Mouse (Mus musculus): Measurements from ENCODE around the gene Ring1. TPM values are rescaled to one million over a fixed set of nuclear protein-coding genes. Genes with fewer than 3 reads are reported as not detected.

The Ring1 gene
- polyA plus RNA-seq, 1 experiment from 2014 or later: 12.4 TPM

- H3K27me3 ChIP-seq: 0 out of 2 replicates have a peak, but pooled peaks cover 7% of the 10 kb centered on the region
- no peak overlapping the region for H3K4me3 ChIP-seq
- peaks cover 42% of the 10 kb centered on the region for H3K36me3 ChIP-seq (ENCODE audit: poor library complexity, severe bottlenecking)
- H3K9me3 ChIP-seq (replicated peaks): no peaks in the 10 kb centered on the region
- ATAC-seq: no peak
- no peak overlapping the region for H3K9ac ChIP-seq
- 88% methylated on average over 9 of the region's 9 CpGs for whole genome bisulfite sequencing
- H3K4me1 ChIP-seq: peaks cover 51% of the 10 kb centered on the region
- no peak overlapping the region for H3K4me2 ChIP-seq
- H3K27ac ChIP-seq: no peak overlapping the region
These were observed 11.0 kb upstream of the Ring1 start for GRCm38 (mm10) chr17:34035517-34035916.

GRCm38 (mm10) chr17:34034064-34034463 lies 9.6 kb upstream of the Ring1 start:
- Histone ChIP-seq H3K4me2 (no peak overlapping the region), H3K4me3 (no peak overlapping the region), H3K27me3 (no peaks in the 10 kb centered on the region), H3K36me3 (ENCODE audit: poor library complexity, severe bottlenecking) (peaks cover 52% of the 10 kb centered on the region), H3K4me1 (peaks cover 54% of the 10 kb centered on the region), H3K9ac (no peak overlapping the region), H3K9me3 (replicated peaks) (no peaks in the 10 kb centered on the region), H3K27ac (no peak overlapping the region)
- WGBS: 78% methylated on average over 10 of the region's 10 CpGs
- no peak for ATAC-seq

GRCm38 (mm10) chr17:34033441-34033840 lies 9.0 kb upstream of the Ring1 start:
- H3K27me3 ChIP-seq: no peaks in the 10 kb centered on the region
- no peak for ATAC-seq
- H3K4me1 ChIP-seq: peaks cover 54% of the 10 kb centered on the region
- peaks cover 59% of the 10 kb centered on the region for H3K36me3 ChIP-seq (ENCODE audit: poor library complexity, severe bottlenecking)
- H3K9ac ChIP-seq: peak overlapping the region; percentile 94; the same call in 1 of the 2 replicates
- 94% methylated on average over 9 of the region's 9 CpGs for WGBS
- peak overlapping the region; percentile 99 for H3K4me2 ChIP-seq
- peak overlapping the region; percentile 87; the same call in 1 of the 2 replicates for H3K4me3 ChIP-seq
- H3K9me3 ChIP-seq (replicated peaks): no peaks in the 10 kb centered on the region
- no peak overlapping the region for H3K27ac ChIP-seq

GRCm38 (mm10) chr17:34032806-34033205 lies 8.3 kb upstream of the Ring1 start:
- H3K27ac ChIP-seq: peak overlapping the region; percentile 97; the same call in 1 of the 2 replicates
- 64% methylated on average over 8 of the region's 9 CpGs for WGBS

GRCm38 (mm10) chr17:34032174-34032632 lies 7.7 kb upstream of the Ring1 start:
- H3K9me3 ChIP-seq (replicated peaks): no peaks in the 10 kb centered on the region
- no peaks in the 10 kb centered on the region for H3K27me3 ChIP-seq
- peaks cover 55% of the 10 kb centered on the region for H3K4me1 ChIP-seq
- peak overlapping the region; percentile 94 for H3K9ac ChIP-seq
- H3K4me3 ChIP-seq: peak overlapping the region; percentile 87
- 0% methylated on average over 20 of the region's 48 CpGs for WGBS
- peaks cover 52% of the 10 kb centered on the region for H3K36me3 ChIP-seq (ENCODE audit: poor library complexity, severe bottlenecking)
- peak overlapping the region; percentile 99 for H3K4me2 ChIP-seq
- H3K27ac ChIP-seq: peak overlapping the region; percentile 97
- ATAC-seq: 0 out of 2 replicates have a peak, but pooled peaks have one; percentile 1

More at GRCm38 (mm10) chr17:34032806-34033205, 8.3 kb upstream of the Ring1 start:
- peaks cover 53% of the 10 kb centered on the region for H3K4me1 ChIP-seq
- H3K4me3 ChIP-seq: peak overlapping the region; percentile 87
- H3K4me2 ChIP-seq: peak overlapping the region; percentile 99
- no peaks in the 10 kb centered on the region for H3K27me3 ChIP-seq
- no peak for ATAC-seq
- H3K9me3 ChIP-seq (replicated peaks): no peaks in the 10 kb centered on the region
- peak overlapping the region; percentile 94 for H3K9ac ChIP-seq
- H3K36me3 ChIP-seq (ENCODE audit: poor library complexity, severe bottlenecking): peaks cover 58% of the 10 kb centered on the region

GRCm38 (mm10) chr17:34031465-34032173 lies 7.1 kb upstream of the Ring1 start, which contains the start of the genes Slc39a7 and Rxrb:
Gene Slc39a7, minus strand, starts transcription at chr17:34031682.
Gene Rxrb, plus strand, starts transcription at chr17:34031812.
- under 1% methylated on average over 87 of the region's 88 CpGs for WGBS
- Histone ChIP-seq H3K9me3 (replicated peaks) (no peaks in the 10 kb centered on the region), H3K27ac (peak within 1 kb of the TSS; percentile 97), H3K27me3 (no peaks in the 10 kb centered on the region), H3K4me2 (peak within 1 kb of the TSS; percentile 99), H3K9ac (peak within 1 kb of the TSS; percentile 94), H3K36me3 (ENCODE audit: poor library complexity, severe bottlenecking) (peaks cover 46% of the 10 kb centered on the region), H3K4me1 (peaks cover 61% of the 10 kb centered on the region), H3K4me3 (peak within 1 kb of the TSS; percentile 87)
- peak; percentile 82 for ATAC-seq

- peaks cover 68% of the 10 kb centered on the region for H3K4me1 ChIP-seq
- peak overlapping the region; percentile 87 for H3K4me3 ChIP-seq
- no peaks in the 10 kb centered on the region for H3K9me3 ChIP-seq (replicated peaks)
- peaks cover 38% of the 10 kb centered on the region for H3K36me3 ChIP-seq (ENCODE audit: poor library complexity, severe bottlenecking)
- peak overlapping the region; percentile 97 for H3K27ac ChIP-seq
- peak overlapping the region; percentile 99 for H3K4me2 ChIP-seq
- no peak for ATAC-seq
- peak overlapping the region; percentile 94 for H3K9ac ChIP-seq
- no peaks in the 10 kb centered on the region for H3K27me3 ChIP-seq
- WGBS: 7% methylated on average over 20 of the region's 20 CpGs
These were observed 6.4 kb upstream of the Ring1 start for GRCm38 (mm10) chr17:34030861-34031326.

GRCm38 (mm10) chr17:34029890-34030595 lies 5.6 kb upstream of the Ring1 start:
- peak overlapping the region; percentile 97; the same call in 1 of the 2 replicates for H3K27ac ChIP-seq
- WGBS: 75% methylated on average over 21 of the region's 21 CpGs

GRCm38 (mm10) chr17:34029150-34029889 lies 4.8 kb upstream of the Ring1 start:
- Histone ChIP-seq H3K4me2 (peak overlapping the region; percentile 99), H3K27ac (no peak overlapping the region), H3K27me3 (no peaks in the 10 kb centered on the region), H3K9ac (peak overlapping the region; percentile 96), H3K9me3 (replicated peaks) (no peaks in the 10 kb centered on the region), H3K4me3 (peak overlapping the region; percentile 87), H3K4me1 (peaks cover 78% of the 10 kb centered on the region), H3K36me3 (ENCODE audit: poor library complexity, severe bottlenecking) (peaks cover 25% of the 10 kb centered on the region)
- ATAC-seq: no peak
- 88% methylated on average over 18 of the region's 18 CpGs for WGBS

More at GRCm38 (mm10) chr17:34029890-34030595, 5.6 kb upstream of the Ring1 start:
- Histone ChIP-seq H3K4me1 (peaks cover 77% of the 10 kb centered on the region), H3K9me3 (replicated peaks) (no peaks in the 10 kb centered on the region), H3K4me3 (peak overlapping the region; percentile 87), H3K4me2 (peak overlapping the region; percentile 99), H3K9ac (peak overlapping the region; percentile 94), H3K27me3 (no peaks in the 10 kb centered on the region), H3K36me3 (ENCODE audit: poor library complexity, severe bottlenecking) (peaks cover 30% of the 10 kb centered on the region)
- ATAC-seq: no peak

GRCm38 (mm10) chr17:34028501-34029149 lies 4.1 kb upstream of the Ring1 start:
- H3K9me3 ChIP-seq (replicated peaks): no peaks in the 10 kb centered on the region
- H3K4me3 ChIP-seq: peak overlapping the region; percentile 89
- 41% methylated on average over 17 of the region's 17 CpGs for WGBS
- H3K4me1 ChIP-seq: peaks cover 78% of the 10 kb centered on the region
- ATAC-seq: no peak
- no peaks in the 10 kb centered on the region for H3K27me3 ChIP-seq
- peaks cover 20% of the 10 kb centered on the region for H3K36me3 ChIP-seq (ENCODE audit: poor library complexity, severe bottlenecking)
- H3K9ac ChIP-seq: peak overlapping the region; percentile 96; the same call in 1 of the 2 replicates
- peak overlapping the region; percentile 96 for H3K27ac ChIP-seq
- peak overlapping the region; percentile 99 for H3K4me2 ChIP-seq

- peak within 1 kb of the TSS; percentile 96 for H3K27ac ChIP-seq
- WGBS: under 1% methylated on average over 42 of the region's 49 CpGs
- peaks cover 26% of the 10 kb centered on the region for H3K36me3 ChIP-seq (ENCODE audit: poor library complexity, severe bottlenecking)
- H3K9me3 ChIP-seq (replicated peaks): no peaks in the 10 kb centered on the region
- peaks cover 78% of the 10 kb centered on the region for H3K4me1 ChIP-seq
- H3K4me3 ChIP-seq: peak within 1 kb of the TSS; percentile 89
- H3K9ac ChIP-seq: peak within 1 kb of the TSS; percentile 96
- peak; percentile 72 for ATAC-seq
- H3K27me3 ChIP-seq: no peaks in the 10 kb centered on the region
- peak within 1 kb of the TSS; percentile 99 for H3K4me2 ChIP-seq
These were observed 3.3 kb upstream of the Ring1 start, which contains the start of gene H2-Ke6 for GRCm38 (mm10) chr17:34027656-34028223. Gene H2-Ke6, minus strand, starts transcription at chr17:34028060.
